Mouse (Mus musculus) testis, adult 2 months (tissue): Measurements from ENCODE around the gene Hoxc11.

Experiments
- CTCF ChIP-seq: fragments of 200-500 bp; IDR thresholded peaks from 2 replicates; pipeline ENCODE4 v1.5.1; 2012; ENCODE audit warnings: low read depth, mild to moderate bottlenecking, inconsistent platforms, low read length, moderate library complexity; ENCODE audit not compliant: control insufficient read depth, insufficient read depth, insufficient replicate concordance
- POLR2A ChIP-seq: fragments of 200-500 bp; IDR thresholded peaks from 2 replicates; pipeline ENCODE4 v1.6.1; 2012; ENCODE audit warnings: low read depth, mild to moderate bottlenecking, inconsistent platforms, low read length, moderate library complexity; ENCODE audit not compliant: control insufficient read depth

- TF ChIP-seq POLR2A (no peak), CTCF (no peak)
Observed at GRCm38 (mm10) chr15:102961728-102962127, 7.5 kb downstream of the Hoxc11 start.
